Mouse (Mus musculus) neutrophil, adult 5-6 weeks (primary cell): ENCODE data around the gene Pml. TPM values are rescaled to one million over a fixed set of nuclear protein-coding genes. Genes with fewer than 3 reads are reported as not detected.

Experiments
- ATAC-seq: fragments of 151-379, 151-347 bp; 2 replicates; pipeline ENCODE4 v1.8.0; 2017; ENCODE audit warnings: mild to moderate bottlenecking, moderate TSS enrichment; ENCODE audit not compliant: insufficient number of reproducible peaks, poor library complexity, low FRiP score, severe bottlenecking; ENCODE audit errors: extremely low read depth
- total RNA-seq: library from RNA; stranded (forward); fragments of 200-1000 nt; gene quantifications from 2 replicates; pipeline ENCODE4 v1.2.3, GENCODE M21; 2017

The Pml gene
- 91.2 and 103 TPM in 2 replicates for total RNA-seq

- ATAC-seq: peak; percentile 20; the same call in 1 of the 2 replicates
Observed at GRCm38 (mm10) chr9:58249592-58250192, at the start of gene Pml. Gene Pml, minus strand, starts transcription at chr9:58249786.

- ATAC-seq: no peak
Observed at GRCm38 (mm10) chr9:58297961-58298477, 48.4 kb upstream of the Pml start.

DNA sequence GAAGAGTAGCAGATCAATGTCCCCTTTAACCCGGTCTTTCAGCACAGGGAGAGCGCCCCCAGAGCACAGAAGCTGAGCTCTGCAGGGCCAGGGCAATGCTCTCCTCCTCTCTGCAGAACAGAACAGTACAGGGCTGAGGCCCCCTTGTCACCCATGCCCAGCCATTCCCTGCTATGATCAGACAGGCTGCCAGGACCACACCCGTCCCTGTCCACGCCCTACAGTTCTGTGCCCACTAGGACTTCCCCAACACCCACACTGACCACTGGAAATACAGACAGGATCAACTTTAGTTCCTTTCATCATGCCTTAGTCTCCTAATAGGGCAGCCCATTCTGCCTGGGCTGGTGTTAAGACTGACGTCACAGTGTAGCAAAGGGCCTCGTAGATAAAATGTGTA is 47.5 kb upstream of the Pml start:
- no peak for ATAC-seq

DNA sequence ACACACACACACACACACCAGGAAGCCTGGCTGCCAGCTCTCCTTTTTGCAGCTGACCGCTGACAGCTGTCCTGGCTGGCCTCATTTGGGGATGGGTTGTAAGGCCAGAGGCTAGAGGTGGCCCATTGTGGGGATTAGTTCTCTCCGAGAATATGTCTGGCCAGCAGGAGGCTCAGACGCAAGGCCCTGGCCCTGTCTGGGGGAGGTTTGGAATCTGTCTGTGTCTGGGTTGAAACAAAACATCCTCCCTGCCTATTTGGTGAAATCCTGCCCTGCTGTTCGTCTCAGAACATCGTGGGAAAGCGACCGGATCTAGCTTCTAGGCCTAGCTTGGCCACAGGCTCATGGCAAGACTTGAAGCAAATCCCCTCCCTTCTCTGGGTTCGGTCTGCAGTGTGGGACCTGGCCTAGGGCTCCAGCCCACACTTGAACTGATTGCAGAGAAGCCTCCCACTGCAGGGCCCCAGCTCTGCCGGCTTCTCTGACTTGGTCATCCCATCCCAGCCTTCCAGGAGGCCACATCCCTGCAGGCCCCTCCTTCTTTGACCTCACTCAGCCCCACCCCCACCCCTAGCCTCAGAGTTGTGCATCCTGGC is 46.3 kb upstream of the Pml start:
- no peak for ATAC-seq

GRCm38 (mm10) chr9:58295345-58295744 is 45.8 kb upstream of the Pml start:
- no peak for ATAC-seq

- ATAC-seq: no peak
Observed at GRCm38 (mm10) chr9:58294527-58294926, 44.9 kb upstream of the Pml start.

DNA sequence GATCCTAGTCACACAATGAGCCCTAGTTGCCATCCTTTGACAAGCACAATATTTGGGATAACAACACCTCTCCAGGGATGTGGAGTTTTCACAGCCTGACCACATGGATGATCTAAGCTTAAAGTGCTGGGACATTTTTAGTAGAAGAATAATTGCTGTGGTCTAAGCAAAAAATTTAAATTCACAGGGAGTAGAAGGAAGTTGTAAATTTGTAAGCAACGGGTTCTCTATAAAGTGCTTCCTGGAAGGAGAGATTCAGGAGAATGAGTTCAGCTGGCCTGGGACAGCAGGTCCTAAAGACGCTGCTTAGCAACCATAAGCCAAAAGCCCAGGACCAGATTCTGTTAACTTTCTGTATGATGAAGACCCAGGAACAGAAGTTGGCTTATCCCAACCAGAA is 40.3 kb upstream of the Pml start:
- no peak for ATAC-seq

DNA sequence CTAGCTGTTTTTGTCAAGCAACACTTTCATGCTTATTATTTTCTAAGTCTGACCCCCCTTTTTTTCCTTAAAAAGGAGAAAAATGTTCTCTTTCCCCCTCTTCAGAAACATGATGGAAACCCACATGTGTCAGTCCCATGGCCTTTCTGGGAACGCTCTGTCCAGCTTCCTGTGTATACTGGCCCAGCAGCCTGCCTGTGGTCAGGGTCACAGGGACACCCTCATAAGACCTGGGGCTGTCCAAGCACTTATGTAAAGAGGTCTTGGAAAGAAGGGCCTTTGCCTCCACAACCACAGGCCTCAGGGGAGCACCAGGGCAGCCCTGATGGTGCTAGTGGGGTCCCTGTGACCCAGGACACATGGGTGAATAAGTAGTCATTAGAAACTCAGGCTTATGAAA is 39.5 kb upstream of the Pml start:
- no peak for ATAC-seq

DNA sequence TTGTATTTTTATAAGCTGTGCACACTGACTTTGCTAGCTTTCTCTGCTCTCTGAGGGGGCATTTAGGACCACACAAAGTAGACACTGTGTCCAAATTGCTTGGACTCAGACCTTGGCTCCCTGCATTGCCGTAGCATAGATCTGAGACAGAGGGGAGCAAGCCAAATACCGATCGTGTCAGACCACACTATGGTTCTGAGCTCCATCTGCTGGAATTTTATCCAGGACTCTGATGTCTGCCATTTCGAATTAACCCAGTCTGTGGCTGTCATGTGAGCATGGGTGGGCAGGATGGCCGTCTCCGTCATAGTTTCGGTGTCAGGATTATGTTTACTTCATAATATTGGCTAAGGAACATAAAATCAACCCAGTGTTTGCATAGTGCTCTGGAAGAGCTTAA is 33.8 kb upstream of the Pml start:
- no peak for ATAC-seq

- no peak for ATAC-seq
Observed at GRCm38 (mm10) chr9:58281597-58281996, 32.0 kb upstream of the Pml start.

GRCm38 (mm10) chr9:58280259-58281109 is 30.9 kb upstream of the Pml start:
- peak; percentile 89 for ATAC-seq

DNA sequence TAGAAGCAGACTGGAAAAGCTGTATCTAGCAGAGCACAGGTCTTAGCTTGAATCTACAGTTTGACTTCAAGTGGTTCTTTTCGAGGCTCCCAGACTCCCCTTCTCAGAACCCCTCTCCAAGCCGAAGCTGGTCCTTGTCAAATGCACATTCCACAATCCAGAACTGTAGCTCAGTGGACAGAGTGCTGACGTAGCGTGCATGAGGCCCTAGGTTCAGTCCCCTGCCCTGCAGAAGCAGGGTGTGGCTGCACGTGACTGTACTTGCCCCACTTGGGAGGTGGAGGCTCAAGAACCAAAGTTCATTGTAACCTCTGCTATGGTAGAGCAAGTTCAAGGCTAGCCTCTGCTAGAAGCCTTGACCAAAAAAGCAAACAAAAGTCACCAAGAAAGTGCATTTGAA is 30.2 kb upstream of the Pml start:
- no peak for ATAC-seq

- no peak for ATAC-seq
Observed at GRCm38 (mm10) chr9:58278821-58279723, 29.5 kb upstream of the Pml start.

DNA sequence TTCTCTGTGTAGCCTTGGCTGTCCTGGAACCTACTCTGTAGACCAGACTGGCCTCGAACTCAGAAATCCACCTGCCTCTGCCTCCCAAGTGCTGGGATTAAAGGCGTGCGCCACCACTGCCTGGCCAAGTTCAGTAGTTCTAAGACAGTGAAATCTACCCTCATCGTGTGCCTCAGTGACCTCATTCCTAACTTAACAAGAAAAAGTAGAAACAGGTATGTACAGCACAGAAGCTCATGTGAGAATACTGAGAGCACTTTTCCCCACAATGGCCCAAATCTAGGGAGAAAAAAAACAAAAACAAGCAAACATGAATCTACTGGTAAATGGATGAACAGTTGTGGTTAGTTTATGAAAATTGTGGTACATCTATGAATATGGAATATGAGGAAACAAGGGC is 28.7 kb upstream of the Pml start:
- ATAC-seq: no peak

DNA sequence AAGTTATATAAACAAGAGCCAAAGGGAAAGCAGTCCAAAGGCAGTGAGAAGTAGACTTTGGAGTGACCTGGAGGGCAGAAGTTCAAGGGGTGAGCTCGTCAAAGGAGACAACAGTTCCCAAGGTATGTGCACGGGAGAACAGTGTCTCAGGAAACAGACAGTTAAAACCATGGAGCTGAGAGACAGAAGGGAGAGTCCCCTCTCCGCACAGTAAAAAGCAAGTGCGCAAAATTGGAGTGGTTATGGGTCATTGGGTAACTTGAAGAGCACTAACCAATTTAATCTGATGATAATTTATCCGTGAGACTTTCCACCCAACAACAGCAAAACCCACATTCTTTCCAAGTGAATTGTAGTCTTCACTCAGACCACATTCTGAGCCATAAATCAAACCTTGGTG is 26.8 kb upstream of the Pml start:
- ATAC-seq: no peak

GRCm38 (mm10) chr9:58275797-58276196 is 26.2 kb upstream of the Pml start:
- no peak for ATAC-seq

DNA sequence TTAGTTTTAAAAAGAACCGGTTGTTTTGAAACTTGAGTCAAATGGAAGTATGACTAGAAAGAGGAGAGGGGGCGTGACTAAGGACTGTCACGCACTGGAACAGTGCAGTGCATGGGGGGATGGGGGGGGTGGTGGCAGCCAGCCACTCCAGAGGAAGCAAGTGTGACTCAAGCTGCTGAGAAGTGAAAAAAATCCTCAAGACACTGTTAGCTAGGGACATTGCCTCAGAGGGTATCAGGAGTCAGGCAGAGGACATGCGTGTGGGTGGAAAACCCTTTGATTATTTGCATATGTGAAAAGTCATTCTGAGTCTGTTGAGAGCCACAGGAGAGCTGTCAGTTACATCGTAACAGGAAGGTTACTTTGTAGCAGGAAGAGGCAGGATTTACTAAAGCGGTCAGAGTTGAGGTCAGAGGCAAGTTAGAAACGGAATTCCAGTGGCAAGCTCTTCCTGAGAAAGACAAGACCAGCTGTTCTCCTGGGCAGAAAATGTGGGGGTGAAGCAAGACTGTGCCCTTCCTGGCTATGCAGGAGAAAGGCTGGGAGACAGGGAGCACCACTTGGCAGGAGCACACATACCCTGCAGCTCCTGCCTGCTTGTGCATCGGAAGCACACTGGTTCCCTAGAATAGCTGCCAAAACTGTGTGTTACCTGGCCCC is 25.7 kb upstream of the Pml start:
- peak; percentile 70 for ATAC-seq

DNA sequence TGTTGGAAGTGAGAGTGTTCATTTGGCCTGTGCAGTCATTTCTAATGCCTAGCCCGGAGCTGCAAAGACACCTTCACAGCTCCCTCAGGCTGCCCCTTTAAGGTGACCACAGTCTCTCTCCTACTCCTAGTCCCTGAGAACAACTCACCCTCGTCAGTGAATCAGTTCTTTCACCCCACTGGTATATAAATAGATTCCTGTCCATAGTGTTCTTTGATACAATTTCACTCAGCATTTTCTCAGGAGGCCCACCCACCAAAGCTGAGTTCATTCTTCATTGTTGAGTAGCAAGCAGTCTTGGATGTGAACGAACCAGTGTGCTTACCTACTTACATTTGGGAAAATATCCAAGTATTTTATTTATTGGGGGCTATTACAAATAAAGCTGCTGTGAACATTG is 25.0 kb upstream of the Pml start:
- ATAC-seq: no peak
